Mouse (Mus musculus) heart, postnatal 14 days (tissue): ENCODE results near the gene Map10. TPM values are rescaled to one million over a fixed set of nuclear protein-coding genes. Genes with fewer than 3 reads are reported as not detected.

ENCODE experiments used
- DNase-seq, 2 experiments: peaks; one replicate each; pipeline ENCODE4 v3.0.0; 2021 to 2022
- intact Hi-C: fragments of 180-260 bp; cut with DNase I; formaldehyde crosslinking; loops from one replicate; pipeline ENCODE4 v1.15.1; 2025
- total RNA-seq, 2 experiments: library from RNA; stranded (reverse); gene quantifications; 2 replicates each; pipeline ENCODE4 v1.2.3; 2021

Map10 gene
- total RNA-seq, 2 experiments from 2014 or later = 3.8 to 4.3 TPM

- DNase-seq = no peak
- intact Hi-C loops = loop anchor here (5.0 kb wide), 2 partner anchors 95 to 200 kb away; no protein-coding TSS in a partner anchor
Observed at GRCm38 (mm10) chr8:125667248-125667647, 2.4 kb upstream of the Map10 start.

- intact Hi-C loops = loop anchor here (5.0 kb wide), 2 partner anchors 97 to 198 kb away; no protein-coding TSS in a partner anchor
- no peak for DNase-seq
Observed at GRCm38 (mm10) chr8:125669159-125669699, 389 bp upstream of the Map10 start.

- intact Hi-C loops = loop anchor here (5.0 kb wide), 1 partner anchor 62 kb away; no protein-coding TSS in a partner anchor
- no peak for DNase-seq
Observed at GRCm38 (mm10) chr8:125670420-125670819, 802 bp downstream of the Map10 start.

DNA sequence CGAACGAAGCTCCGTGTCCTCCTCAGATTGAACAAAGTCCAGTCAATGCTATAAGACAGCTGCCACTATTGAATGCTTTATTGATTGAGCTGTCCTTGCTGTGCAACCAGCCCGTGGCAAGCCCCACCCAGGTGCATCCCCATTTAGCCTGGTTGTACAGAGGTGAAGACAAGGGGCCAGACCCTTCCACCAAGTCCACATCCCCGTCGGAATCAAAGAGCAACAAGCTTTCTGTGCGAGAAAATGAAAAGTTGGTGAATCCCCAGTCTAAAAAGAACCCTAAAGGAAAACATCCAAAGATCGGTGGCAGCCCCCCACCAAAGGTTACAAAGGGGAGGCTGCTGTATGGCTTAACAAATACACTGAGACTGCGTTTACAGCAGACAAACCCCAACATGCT is 1.3 kb downstream of the Map10 start:
- no peak for DNase-seq
- intact Hi-C loops = loop anchor here (5.0 kb wide), 1 partner anchor 61 kb away; no protein-coding TSS in a partner anchor

DNA sequence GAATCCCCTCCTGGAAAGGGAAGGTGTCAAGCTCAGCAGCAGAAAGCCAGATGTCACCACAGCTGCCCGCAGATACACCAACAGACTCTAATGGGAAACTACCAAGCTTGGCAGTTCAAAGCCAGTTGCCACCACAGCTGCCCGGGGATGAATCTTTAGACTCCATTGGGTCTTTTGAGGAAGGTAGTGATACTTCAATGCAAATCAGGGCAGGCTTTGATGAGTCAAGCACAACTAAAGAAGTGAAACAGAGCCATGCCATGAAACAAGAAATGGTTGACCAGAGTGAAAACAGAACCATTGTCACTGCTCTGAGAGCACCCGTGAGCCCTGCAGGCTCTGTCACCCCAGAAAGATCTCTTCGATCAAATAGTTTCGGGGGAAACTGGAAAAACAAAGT is 1.8 kb downstream of the Map10 start:
- no peak for DNase-seq
- intact Hi-C loops = loop anchor here (5.0 kb wide), 1 partner anchor 61 kb away; no protein-coding TSS in a partner anchor

- intact Hi-C loops = no loop called here
- no peak for DNase-seq
Observed at GRCm38 (mm10) chr8:125675796-125676195, 6.2 kb downstream of the Map10 start.

GRCm38 (mm10) chr8:125677484-125677883 is 7.9 kb downstream of the Map10 start:
- no peak for DNase-seq

DNA sequence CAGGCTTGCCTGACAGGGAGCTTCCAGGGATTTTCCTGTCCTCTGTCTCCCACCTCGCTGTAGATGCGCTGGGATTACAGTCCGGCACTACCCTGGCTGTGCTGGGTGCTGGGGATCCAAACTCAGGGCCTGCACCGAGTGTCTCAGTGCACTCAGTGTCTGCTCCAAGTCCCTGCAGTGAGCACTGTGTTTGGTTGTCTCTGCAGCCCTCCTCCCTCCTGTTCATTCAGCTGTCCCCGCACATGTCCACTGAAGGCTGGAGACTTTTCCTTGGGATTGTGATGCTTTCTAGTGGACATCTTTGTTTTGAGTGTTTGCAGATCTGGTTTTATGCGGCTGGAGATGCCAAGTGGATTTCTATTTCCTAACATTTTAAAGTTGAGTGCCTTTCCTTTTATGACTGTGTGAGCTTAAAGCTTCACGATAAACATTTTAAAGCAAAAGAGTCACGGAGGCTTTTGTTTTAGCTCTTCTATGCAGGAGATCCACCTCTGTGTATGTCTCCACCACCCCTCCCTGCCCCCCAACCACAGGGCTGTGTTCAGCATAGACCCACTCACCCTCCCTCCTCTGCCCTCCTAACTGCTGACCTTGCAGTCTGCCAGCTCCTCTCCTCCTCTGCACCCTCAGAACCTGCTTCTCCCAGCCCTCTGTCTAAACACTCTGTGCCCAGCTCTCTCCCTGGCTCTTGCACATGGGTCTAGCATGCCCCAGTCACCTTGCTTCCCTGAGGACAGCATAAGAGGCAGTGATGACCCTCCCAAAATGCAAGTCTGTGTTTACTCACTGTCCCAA is 9.4 kb downstream of the Map10 start:
- intact Hi-C loops = no loop called here
- DNase-seq = no peak

More at GRCm38 (mm10) chr8:125677484-125677883, 7.9 kb downstream of the Map10 start:
- intact Hi-C loops = no loop called here

DNA sequence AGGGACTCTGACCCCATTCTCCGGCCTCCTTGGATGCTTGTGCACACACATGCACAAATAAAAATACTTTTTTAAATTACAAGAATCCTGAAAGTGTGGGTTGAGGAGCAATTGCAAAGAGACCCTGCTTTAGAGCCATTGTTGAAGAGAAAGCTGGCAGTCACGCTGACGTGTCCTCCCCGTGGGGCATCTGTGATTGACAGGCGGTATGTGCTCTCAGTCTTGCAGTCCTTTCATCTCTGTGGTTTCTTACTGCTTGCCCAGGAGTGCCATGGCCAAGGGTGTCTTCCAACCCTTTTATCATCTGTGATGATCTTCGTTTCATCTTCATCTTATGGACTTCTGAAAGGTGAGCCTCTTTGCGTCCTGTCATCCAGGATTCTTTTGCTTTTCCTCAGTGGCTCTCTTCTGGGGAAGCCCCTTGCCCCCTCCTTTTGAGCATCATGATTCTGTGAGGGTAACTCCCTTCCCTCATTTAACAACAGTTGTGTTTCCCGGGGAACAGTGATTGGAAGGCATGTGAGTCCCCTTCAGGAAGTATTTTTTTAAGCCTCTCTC is 11.3 kb downstream of the Map10 start:
- intact Hi-C loops = no loop called here
- no peak for DNase-seq

GRCm38 (mm10) chr8:125685216-125685760 is 15.7 kb downstream of the Map10 start:
- DNase-seq = peak in 1 of 2 experiments; percentile 31
- intact Hi-C loops = no loop called here

DNA sequence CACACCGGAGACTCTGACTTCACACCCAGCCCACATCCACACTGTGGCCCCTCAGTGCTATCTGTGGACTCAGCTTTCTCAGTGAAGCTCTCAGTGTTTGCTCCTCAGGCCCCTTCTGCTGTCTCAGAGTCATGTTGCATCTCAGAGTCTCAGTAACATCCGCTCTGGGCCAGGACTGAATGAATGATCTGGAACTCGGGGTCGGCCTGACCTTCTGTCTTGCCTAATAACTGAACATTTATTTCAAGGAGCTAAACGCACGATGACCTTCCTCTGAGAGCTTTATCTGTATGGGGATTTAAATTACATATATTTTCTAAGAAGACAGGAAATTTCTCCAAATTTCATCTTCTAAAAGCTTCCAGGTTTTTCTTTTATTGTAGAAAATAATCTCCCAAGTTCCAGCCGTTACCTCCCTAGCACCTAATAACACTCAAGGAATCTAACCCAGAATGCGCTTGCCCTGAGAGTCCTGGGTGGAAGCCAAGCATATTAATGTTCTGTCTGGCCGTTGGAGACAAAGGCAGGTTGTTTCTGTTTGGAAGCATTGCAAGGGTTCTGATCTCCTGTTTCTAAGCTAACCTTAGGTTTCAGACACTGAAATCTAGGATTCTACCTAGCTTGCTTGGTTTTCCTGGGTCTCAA is 16.7 kb downstream of the Map10 start:
- no peak for DNase-seq
- intact Hi-C loops = no loop called here

DNA sequence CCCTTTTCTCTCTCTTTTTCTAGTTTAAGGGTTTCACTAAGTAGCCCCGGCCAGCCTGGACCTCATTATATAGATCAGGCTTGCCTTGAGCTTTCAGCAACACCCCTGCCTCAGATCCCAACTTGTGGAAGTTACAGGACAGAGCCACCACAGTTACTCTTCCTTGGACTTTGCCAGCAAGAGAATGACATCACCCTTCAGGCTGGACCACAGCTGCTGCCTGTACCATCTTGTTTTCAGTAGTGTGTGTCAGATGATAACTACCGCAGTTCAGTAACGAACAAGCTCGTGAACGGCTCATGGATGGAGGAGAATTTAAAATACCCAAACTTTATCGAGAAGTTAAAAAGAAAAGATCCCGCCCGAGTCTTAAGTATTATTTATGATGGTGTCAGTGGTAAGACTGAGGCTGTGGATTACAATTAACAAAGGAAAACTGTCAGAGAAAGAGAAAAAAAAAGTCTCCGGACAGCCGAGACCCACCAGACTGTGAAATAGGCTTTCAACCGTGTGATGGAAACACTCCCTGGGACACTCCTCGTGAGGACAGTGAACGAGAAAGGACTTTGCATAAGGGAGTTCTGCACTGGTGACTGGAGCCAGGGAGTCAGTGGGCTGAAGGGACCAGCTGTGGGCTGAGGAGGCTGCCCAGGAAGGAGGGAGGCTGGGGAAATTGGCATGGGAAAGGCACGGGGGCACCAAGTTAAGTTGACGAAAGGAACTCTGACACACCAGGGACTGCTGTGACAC is 20.7 kb downstream of the Map10 start:
- no peak for DNase-seq
- intact Hi-C loops = no loop called here

DNA sequence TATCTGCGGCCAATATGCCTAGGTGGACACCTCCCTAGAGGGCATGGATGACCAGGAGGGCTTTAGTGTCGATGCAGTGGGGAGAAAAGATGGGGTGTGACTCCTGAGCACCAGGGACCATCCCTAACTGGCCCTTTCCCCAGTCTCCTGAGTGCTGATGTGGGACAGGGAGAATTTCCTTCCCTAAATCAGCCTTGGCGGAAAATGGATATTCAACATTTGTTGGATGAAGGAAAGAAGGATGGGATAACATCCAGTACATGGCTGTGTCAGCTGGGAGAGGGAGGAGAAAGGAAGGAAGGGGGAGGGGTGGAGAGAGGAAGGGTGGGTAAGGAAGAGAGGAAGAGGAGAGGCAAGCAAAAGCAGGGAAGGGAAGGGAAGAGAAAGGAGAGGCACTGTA is 21.3 kb downstream of the Map10 start:
- intact Hi-C loops = no loop called here
- DNase-seq = peak; percentile 11 to 29

DNA sequence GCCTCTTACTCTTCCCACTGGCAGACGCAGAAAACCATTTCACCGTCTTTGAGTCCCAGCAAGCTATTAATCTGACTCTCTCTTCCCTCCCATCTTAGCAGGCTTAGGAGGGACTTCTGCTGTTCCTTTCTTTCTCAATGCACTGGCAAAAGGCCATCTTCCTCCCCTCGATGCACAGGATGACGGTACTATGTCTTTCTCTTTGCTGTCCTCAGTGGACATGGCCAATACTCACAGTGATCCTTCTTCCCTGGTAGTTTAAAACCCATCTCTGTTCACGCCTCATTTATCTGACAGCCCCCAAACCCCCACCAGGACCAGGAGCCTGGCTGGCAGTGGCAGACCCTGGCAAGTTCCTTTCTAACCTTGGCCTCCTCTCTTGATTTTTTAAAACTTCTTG is 22.8 kb downstream of the Map10 start:
- intact Hi-C loops = no loop called here
- no peak for DNase-seq

DNA sequence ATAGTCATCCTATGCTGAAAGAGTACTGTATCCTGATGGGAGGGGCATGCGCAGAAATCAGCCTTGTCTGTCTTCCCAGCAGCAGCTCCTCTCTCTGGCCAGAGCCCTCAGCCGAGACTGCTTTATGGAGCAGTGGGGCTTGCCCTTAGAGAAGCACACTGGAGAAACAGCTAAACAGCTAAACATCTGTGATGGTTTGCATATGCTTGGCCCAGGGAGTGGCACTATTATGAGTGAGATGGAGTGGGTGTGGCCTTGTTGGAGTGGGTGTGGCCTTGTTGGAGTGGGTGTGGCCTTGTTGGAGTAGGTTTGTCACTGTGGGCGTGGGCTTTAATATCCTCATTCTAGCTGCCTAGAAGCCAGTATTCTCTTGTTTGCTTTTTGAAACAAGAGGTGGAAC is 23.6 kb downstream of the Map10 start:
- intact Hi-C loops = no loop called here
- DNase-seq = no peak

GRCm38 (mm10) chr8:125695951-125696350 is 26.3 kb downstream of the Map10 start:
- intact Hi-C loops = no loop called here

GRCm38 (mm10) chr8:125699391-125700025 is 29.9 kb downstream of the Map10 start:
- intact Hi-C loops = no loop called here
- DNase-seq = no peak

More at GRCm38 (mm10) chr8:125695951-125696350, 26.3 kb downstream of the Map10 start:
- no peak for DNase-seq

GRCm38 (mm10) chr8:125700407-125700806 is 30.8 kb downstream of the Map10 start:
- no peak for DNase-seq
- intact Hi-C loops = no loop called here

GRCm38 (mm10) chr8:125702868-125703473 is 33.4 kb downstream of the Map10 start:
- intact Hi-C loops = no loop called here
- DNase-seq = no peak
